ENCODE assay signal across 22 mouse cellular contexts in the genomic region with DNA sequence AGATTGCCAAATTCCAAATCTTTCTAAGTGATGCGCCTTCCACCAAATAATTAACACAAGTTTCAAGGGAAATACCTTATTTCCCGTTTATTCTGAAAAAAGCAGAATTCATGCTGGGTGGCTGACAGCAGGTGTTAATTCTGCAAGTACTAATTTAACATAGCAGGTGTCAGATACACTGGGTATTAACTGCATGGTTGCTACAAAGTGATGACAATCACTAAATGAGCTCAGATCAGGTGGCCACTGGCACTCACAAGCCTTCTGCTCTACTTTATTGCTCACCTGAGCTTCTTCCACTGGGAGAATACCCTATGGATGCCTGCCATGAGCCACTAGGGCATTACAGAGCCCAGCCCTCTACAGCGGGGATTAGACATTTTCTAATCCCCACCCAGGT.
DNase-seq lines count a peak whose midpoint lies in the region; ATAC-seq and TF ChIP-seq lines count a peak whose summit lies in the region.
"Had no signal": no experiment of that assay in that cellular context is flagged by ENCODE, and none has a peak within 500 bp of the region (broad histone marks: within the 10 kb centered on the region; RNA-seq: fewer than 3 reads in every experiment).

No protein-coding gene starts in this region.

- H3K27me3 ChIP-seq in embryonic facial prominence, embryonic 14.5 days (replicated peaks; ENCODE audit: control insufficient read depth, insufficient read depth, low read length): no peaks in the 10 kb centered on the region
- no peaks in the 10 kb centered on the region for H3K27me3 ChIP-seq in embryonic facial prominence, embryonic 10.5 days (replicated peaks; ENCODE audit: low read depth, poor library complexity, severe bottlenecking)
- H3K27me3 ChIP-seq in hindbrain, embryonic 16.5 days (replicated peaks; ENCODE audit: control insufficient read depth, insufficient read depth, low read length): no peaks in the 10 kb centered on the region
- H3K27me3 ChIP-seq in hindbrain, embryonic 14.5 days (ENCODE audit: control insufficient read depth, insufficient read depth, low read length): no peaks in the 10 kb centered on the region
- H3K27me3 ChIP-seq in midbrain, postnatal 0 days (ENCODE audit: insufficient read depth, low read length): no peaks in the 10 kb centered on the region
- no peaks in the 10 kb centered on the region for H3K27me3 ChIP-seq in midbrain, embryonic 10.5 days (ENCODE audit: low read depth, poor library complexity, severe bottlenecking)
- H3K27me3 ChIP-seq: CH12.LX; embryonic facial prominence, embryonic 13.5 days; forebrain, embryonic 13.5 days; forebrain, embryonic 15.5 days; Patski had no signal

- DNase-seq in embryonic facial prominence, embryonic 14.5 days (ENCODE audit: low spot score): no peak
- DNase-seq in embryonic facial prominence, embryonic 10.5 days (ENCODE audit: low spot score): no peak
- DNase-seq in hindbrain, embryonic 14.5 days (ENCODE audit: low spot score): no peak
- DNase-seq in midbrain, postnatal 0 days (ENCODE audit: low spot score): peak; percentile 37
- no peak for DNase-seq in midbrain, embryonic 10.5 days (ENCODE audit: low spot score)
- DNase-seq: adrenal gland, adult 8-10 months; adrenal gland, postnatal 14 days; adrenal gland, postnatal 36 days; B cell, adult 2 months; cerebellum, adult 11-12 months; cerebellum, adult 2 months; cerebellum, adult 9-10 months; forebrain, postnatal 0 days had no signal

- H3K27ac ChIP-seq in embryonic facial prominence, embryonic 14.5 days (replicated peaks; ENCODE audit: low read depth, low read length): no peak overlapping the region
- no peak overlapping the region for H3K27ac ChIP-seq in embryonic facial prominence, embryonic 10.5 days (replicated peaks)
- no peak overlapping the region for H3K27ac ChIP-seq in hindbrain, embryonic 16.5 days (ENCODE audit: low read depth, low read length)
- no peak overlapping the region for H3K27ac ChIP-seq in hindbrain, embryonic 14.5 days
- no peak overlapping the region for H3K27ac ChIP-seq in midbrain, postnatal 0 days (ENCODE audit: low read depth, low read length)
- no peak overlapping the region for H3K27ac ChIP-seq in midbrain, embryonic 10.5 days (replicated peaks)
- H3K27ac ChIP-seq: embryonic facial prominence, embryonic 13.5 days; forebrain, embryonic 13.5 days; forebrain, embryonic 15.5 days had no signal

- no peak for TF ChIP-seq CTCF in midbrain, postnatal 0 days (IDR thresholded peaks at IDR 0.05)

- H3K9me3 ChIP-seq in embryonic facial prominence, embryonic 14.5 days (ENCODE audit: control insufficient read depth, low read length): no peaks in the 10 kb centered on the region
- H3K9me3 ChIP-seq in embryonic facial prominence, embryonic 10.5 days: no peaks in the 10 kb centered on the region
- no peaks in the 10 kb centered on the region for H3K9me3 ChIP-seq in hindbrain, embryonic 16.5 days (ENCODE audit: control insufficient read depth, low read length)
- H3K9me3 ChIP-seq in hindbrain, embryonic 14.5 days (ENCODE audit: control insufficient read depth, low read length): no peaks in the 10 kb centered on the region
- H3K9me3 ChIP-seq in midbrain, postnatal 0 days (ENCODE audit: low read length): no peaks in the 10 kb centered on the region
- H3K9me3 ChIP-seq in midbrain, embryonic 10.5 days (replicated peaks): no peaks in the 10 kb centered on the region
- H3K9me3 ChIP-seq: embryonic facial prominence, embryonic 13.5 days; forebrain, embryonic 13.5 days; forebrain, embryonic 15.5 days; G1E had no signal

- no peaks in the 10 kb centered on the region for H3K4me1 ChIP-seq in embryonic facial prominence, embryonic 14.5 days (ENCODE audit: control insufficient read depth, insufficient read depth, low read length)
- no peaks in the 10 kb centered on the region for H3K4me1 ChIP-seq in embryonic facial prominence, embryonic 10.5 days
- H3K4me1 ChIP-seq in hindbrain, embryonic 16.5 days (ENCODE audit: control insufficient read depth, insufficient read depth, low read depth, low read length): no peaks in the 10 kb centered on the region
- H3K4me1 ChIP-seq in hindbrain, embryonic 14.5 days (replicated peaks; ENCODE audit: control insufficient read depth, insufficient read depth, low read length): no peaks in the 10 kb centered on the region
- no peaks in the 10 kb centered on the region for H3K4me1 ChIP-seq in midbrain, postnatal 0 days (ENCODE audit: insufficient read depth, low read length)
- no peaks in the 10 kb centered on the region for H3K4me1 ChIP-seq in midbrain, embryonic 10.5 days
- H3K4me1 ChIP-seq: embryonic facial prominence, embryonic 13.5 days; forebrain, embryonic 13.5 days; forebrain, embryonic 15.5 days had no signal

- H3K36me3 ChIP-seq in embryonic facial prominence, embryonic 14.5 days (ENCODE audit: control insufficient read depth, insufficient read depth, low read length): no peaks in the 10 kb centered on the region
- H3K36me3 ChIP-seq in embryonic facial prominence, embryonic 10.5 days (replicated peaks): no peaks in the 10 kb centered on the region
- H3K36me3 ChIP-seq in hindbrain, embryonic 16.5 days (ENCODE audit: control insufficient read depth, insufficient read depth, low read length): no peaks in the 10 kb centered on the region
- H3K36me3 ChIP-seq in hindbrain, embryonic 14.5 days (replicated peaks; ENCODE audit: control insufficient read depth, insufficient read depth): no peaks in the 10 kb centered on the region
- H3K36me3 ChIP-seq in midbrain, postnatal 0 days (ENCODE audit: insufficient read depth, low read length): no peaks in the 10 kb centered on the region
- no peaks in the 10 kb centered on the region for H3K36me3 ChIP-seq in midbrain, embryonic 10.5 days
- H3K36me3 ChIP-seq: embryonic facial prominence, embryonic 13.5 days; forebrain, embryonic 15.5 days; G1E had no signal

- H3K9ac ChIP-seq in embryonic facial prominence, embryonic 14.5 days (ENCODE audit: low read depth, low read length): no peak overlapping the region
- no peak overlapping the region for H3K9ac ChIP-seq in hindbrain, embryonic 16.5 days (ENCODE audit: low read depth, low read length)
- H3K9ac ChIP-seq in hindbrain, embryonic 14.5 days: no peak overlapping the region
- H3K9ac ChIP-seq in midbrain, postnatal 0 days (replicated peaks; ENCODE audit: low read length, poor library complexity, severe bottlenecking): no peak overlapping the region
- H3K9ac ChIP-seq: embryonic facial prominence, embryonic 13.5 days; forebrain, embryonic 13.5 days; forebrain, embryonic 15.5 days; forebrain, postnatal 0 days had no signal

- no peak overlapping the region for H3K4me3 ChIP-seq in embryonic facial prominence, embryonic 14.5 days (ENCODE audit: low read depth, low read length)
- H3K4me3 ChIP-seq in embryonic facial prominence, embryonic 10.5 days: no peak overlapping the region
- H3K4me3 ChIP-seq in hindbrain, embryonic 16.5 days (ENCODE audit: low read length): no peak overlapping the region
- H3K4me3 ChIP-seq in hindbrain, embryonic 14.5 days (replicated peaks; ENCODE audit: low read length): no peak overlapping the region
- no peak overlapping the region for H3K4me3 ChIP-seq in midbrain, postnatal 0 days (ENCODE audit: low read depth, low read length)
- H3K4me3 ChIP-seq in midbrain, embryonic 10.5 days: no peak overlapping the region
- H3K4me3 ChIP-seq: embryonic facial prominence, embryonic 13.5 days; forebrain, embryonic 13.5 days; forebrain, embryonic 15.5 days had no signal

- ATAC-seq in embryonic facial prominence, embryonic 14.5 days (ENCODE audit: low read depth): peak; percentile 55; the same call in 1 of the 2 replicates
- peak; percentile 69; the same call in 1 of the 2 replicates for ATAC-seq in hindbrain, embryonic 16.5 days
- ATAC-seq in hindbrain, embryonic 14.5 days (ENCODE audit: low FRiP score): no peak
- ATAC-seq in midbrain, postnatal 0 days (ENCODE audit: low FRiP score): no peak
- ATAC-seq: activated CD4-positive, CD25-positive, alpha-beta regulatory T cell, adult 4 months; CD4-positive, CD25-positive, alpha-beta regulatory T cell, adult 4 months; forebrain, embryonic 13.5 days; forebrain, embryonic 15.5 days; forebrain, postnatal 0 days; Patski had no signal

- WGBS in embryonic facial prominence, embryonic 14.5 days: 77% methylated on average over 3 of the region's 3 CpGs
- 82% methylated on average over 3 of the region's 3 CpGs for WGBS in embryonic facial prominence, embryonic 10.5 days
- whole genome bisulfite sequencing in hindbrain, embryonic 16.5 days: 77% methylated on average over 3 of the region's 3 CpGs
- WGBS in hindbrain, embryonic 14.5 days: 68% methylated on average over 3 of the region's 3 CpGs
- WGBS in midbrain, postnatal 0 days: 72% methylated on average over 3 of the region's 3 CpGs
- WGBS in midbrain, embryonic 10.5 days: 77% methylated on average over 3 of the region's 3 CpGs

- H3K4me2 ChIP-seq in embryonic facial prominence, embryonic 14.5 days (ENCODE audit: low read depth, low read length): no peak overlapping the region
- H3K4me2 ChIP-seq in hindbrain, embryonic 16.5 days (ENCODE audit: low read length): no peak overlapping the region
- H3K4me2 ChIP-seq in hindbrain, embryonic 14.5 days (replicated peaks): no peak overlapping the region
- no peak overlapping the region for H3K4me2 ChIP-seq in midbrain, postnatal 0 days (ENCODE audit: low read depth, low read length, poor library complexity, severe bottlenecking)
- H3K4me2 ChIP-seq: embryonic facial prominence, embryonic 13.5 days; forebrain, embryonic 13.5 days; forebrain, embryonic 15.5 days had no signal

Comparison
In these comparisons a context has a peak if more than half of its experiments do, and no peak if none do; other contexts are left out.
1. ATAC-seq: peak in embryonic facial prominence, embryonic 14.5 days (single experiment) and hindbrain, embryonic 16.5 days (single experiment); none in hindbrain, embryonic 14.5 days (single experiment) and midbrain, postnatal 0 days (single experiment).